Mouse (Mus musculus) heart, postnatal 25 days (tissue): Measurements from ENCODE around the gene Gm20931. TPM values are rescaled to one million over a fixed set of nuclear protein-coding genes. Genes with fewer than 3 reads are reported as not detected.
"Not testable (repeated sequence)": the region's sequence is repeated elsewhere in the genome, so short reads cannot be mapped to it uniquely, and the experiment has no call there.

Experiments used
- DNase-seq: peaks from one replicate; pipeline ENCODE4 v3.0.0; 2022; ENCODE audit warnings: low spot score
- intact Hi-C: fragments of 180-260 bp; cut with DNase I; formaldehyde crosslinking; loops from one replicate; pipeline ENCODE4 v1.15.1; 2025
- total RNA-seq, 2 experiments: library from RNA; stranded (reverse); gene quantifications; 2 replicates each; pipeline ENCODE4 v1.2.3; 2021

Gene Gm20931
- total RNA-seq = not detected

- intact Hi-C loops, DNase-seq: not testable (repeated sequence)
Measured at GRCm38 (mm10) chrY:55213420-55213819, at the start of gene Gm20931. Gm20931 (plus strand) TSS chrY:55213720.
